Mouse (Mus musculus): ENCODE measurements around the gene Mlh1.

Gene Mlh1

GRCm38 (mm10) chr9:111285676-111286075, 14.1 kb upstream of the Mlh1 start:
- no peak for DNase-seq

GRCm38 (mm10) chr9:111285061-111285460, 13.5 kb upstream of the Mlh1 start:
- no peak for DNase-seq

GRCm38 (mm10) chr9:111275156-111275555, 3.6 kb upstream of the Mlh1 start:
- peak; percentile 9 for DNase-seq

DNA sequence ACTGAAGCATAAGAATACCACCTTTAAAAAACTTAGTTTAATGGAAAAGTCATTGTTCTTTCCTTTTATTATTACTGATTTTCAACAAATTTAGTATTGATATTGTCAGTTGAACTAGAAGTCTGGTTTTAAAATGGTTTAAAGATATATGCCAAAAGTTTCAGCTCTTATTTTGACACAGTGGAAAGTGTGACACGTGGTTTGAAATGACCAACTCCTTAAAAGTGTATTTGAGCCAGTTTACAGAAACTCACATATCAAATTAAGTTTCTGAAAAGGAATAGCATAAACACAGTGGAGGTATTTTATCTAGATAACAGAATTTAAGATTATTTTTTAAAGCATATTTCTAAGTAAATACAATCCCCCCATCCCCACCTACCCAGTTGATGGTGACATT, 2.4 kb upstream of the Mlh1 start:
- no peak for DNase-seq

GRCm38 (mm10) chr9:111272996-111273785, 1.6 kb upstream of the Mlh1 start:
- no peak for DNase-seq

DNA sequence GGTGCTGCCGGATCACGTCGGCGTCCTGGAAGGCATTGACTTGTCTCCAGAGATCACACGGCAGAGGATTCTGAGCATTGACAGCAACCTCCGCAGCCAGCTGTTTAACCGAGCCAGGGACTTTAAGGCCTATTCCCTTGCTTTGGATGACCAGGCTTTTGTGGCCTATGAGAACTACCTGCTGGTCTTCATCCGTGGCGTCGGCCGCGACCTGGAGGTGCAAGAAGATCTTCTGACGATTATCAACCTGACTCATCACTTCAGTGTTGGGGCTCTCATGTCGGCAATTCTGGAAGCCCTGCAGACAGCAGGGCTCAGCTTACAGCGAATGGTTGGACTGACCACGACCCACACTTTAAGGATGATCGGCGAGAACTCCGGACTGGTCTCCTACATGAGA, 765 bp upstream of the Mlh1 start:
- DNase-seq, result no peak

- no peak for DNase-seq
Observed at GRCm38 (mm10) chr9:111271056-111271433, 546 bp downstream of the Mlh1 start.

- DNase-seq, result no peak
Observed at GRCm38 (mm10) chr9:111270606-111271005, 985 bp downstream of the Mlh1 start.

DNA sequence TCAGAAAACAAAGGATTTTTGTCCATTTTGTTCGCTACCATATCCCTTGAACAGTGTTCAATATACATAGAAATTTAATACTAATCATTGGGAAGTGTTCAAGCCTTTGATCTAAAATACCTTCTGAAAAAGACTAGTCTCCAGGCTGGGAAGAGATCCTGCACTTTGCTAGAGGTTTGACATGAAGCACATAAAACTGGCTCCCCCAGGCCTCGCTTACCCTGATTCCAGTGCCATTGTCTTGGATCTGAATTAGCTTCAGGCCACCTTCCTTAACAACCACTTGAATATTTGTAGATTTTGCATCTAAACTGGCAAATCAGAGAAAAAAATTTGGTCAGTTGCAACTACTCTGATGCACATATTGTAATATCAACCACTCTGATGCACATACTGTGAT, 3.6 kb downstream of the Mlh1 start:
- DNase-seq, result no peak

DNA sequence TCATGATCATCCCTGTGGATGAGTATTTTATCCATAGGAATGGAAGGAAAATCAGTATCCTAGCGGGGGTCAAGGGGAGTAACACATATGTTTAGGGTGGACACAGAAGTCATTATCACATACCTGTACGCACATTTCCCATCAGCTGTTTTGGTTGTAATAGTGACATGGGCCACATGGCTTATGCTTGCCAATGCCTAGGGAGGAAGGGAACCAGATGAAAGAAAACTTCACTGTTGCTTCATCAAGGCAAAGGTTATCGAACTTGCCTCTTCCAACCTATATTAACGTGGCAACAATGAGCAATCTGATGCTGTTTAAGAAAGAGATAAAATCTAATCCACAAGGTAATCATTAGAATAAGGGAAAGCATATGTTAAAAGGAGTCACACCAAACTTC, 10.2 kb downstream of the Mlh1 start:
- no peak for DNase-seq

- DNase-seq, result no peak
Observed at GRCm38 (mm10) chr9:111260360-111260985, 11.1 kb downstream of the Mlh1 start.

DNA sequence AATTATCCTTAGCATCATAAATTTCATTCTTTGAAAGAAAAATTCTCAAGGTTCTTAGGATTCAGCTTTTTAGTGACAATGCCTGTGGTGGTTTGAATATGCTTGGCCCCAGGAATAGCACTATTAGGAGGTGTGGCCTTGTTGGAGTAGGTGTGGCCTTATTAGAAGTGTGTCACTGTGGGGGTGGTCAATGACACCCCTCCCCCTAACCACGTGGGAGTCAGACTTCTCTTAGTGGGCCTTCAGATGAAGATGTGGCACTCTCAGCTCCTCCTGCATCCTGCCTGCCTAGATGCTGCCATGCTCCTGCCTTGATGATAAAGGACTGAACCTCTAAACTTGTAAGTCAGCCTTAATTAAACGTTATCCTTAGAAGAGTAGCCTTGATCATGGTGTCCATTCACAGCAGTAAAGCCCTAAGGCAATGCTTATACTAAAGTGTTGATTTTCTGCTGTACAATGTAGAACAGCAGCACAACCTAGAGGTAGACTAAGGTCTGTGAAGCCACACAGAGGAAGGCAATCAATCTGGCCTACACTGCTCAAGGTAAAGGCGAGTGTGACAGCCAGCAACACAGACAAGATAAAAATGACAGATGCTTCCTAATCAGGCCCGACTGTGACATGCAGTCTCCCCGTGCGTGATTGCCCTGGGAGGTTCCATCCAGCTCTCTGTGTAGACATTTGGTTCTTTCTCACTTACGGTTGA, 19.3 kb downstream of the Mlh1 start:
- no peak for DNase-seq

DNA sequence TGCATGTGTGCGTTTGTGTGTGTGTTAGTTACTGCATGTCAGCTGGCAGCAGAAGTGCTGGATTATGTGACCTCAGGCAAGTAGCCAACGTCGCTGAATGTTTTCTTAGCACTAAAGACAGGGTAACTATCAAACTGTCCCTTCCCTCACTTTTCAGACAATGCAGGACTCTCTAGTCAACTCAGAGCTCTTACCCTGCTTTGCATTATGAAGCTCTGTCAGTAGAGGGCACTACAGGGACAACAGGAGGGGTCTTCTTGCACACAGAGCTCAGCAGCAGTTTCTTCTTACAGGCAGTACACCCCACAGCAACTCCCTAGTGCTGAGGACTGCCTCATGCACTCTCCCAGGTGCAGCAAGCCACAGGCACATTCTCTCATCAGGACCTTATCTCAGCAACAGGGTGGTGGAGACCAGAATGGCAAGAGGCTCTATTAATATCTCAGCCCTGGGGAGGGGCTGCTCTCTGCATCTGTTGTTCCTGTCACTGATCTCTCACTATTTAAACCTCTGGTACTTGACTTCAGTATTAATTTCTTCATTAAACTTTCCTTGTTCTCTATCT, 23.8 kb downstream of the Mlh1 start:
- no peak for DNase-seq

DNA sequence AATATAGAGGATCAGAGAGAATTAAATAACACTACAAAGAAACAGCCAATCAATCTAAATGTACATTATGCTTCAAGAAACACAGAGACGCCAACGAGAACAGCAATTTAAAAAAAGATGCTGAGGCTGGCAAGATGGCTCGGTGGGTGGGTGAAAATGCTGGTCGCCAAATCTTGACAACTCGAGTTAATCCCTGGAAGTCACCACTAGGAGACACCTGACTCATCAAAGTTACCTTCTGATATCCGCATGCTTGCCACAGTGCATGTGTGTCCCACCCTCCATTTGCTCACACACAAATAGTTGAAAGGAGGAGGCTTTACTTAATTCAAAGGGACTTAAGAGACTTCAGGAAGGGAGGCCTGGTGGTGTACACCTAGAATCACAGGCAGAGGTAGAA, 26.0 kb downstream of the Mlh1 start:
- no peak for DNase-seq

GRCm38 (mm10) chr9:111243384-111243783, 28.2 kb downstream of the Mlh1 start:
- no peak for DNase-seq

DNA sequence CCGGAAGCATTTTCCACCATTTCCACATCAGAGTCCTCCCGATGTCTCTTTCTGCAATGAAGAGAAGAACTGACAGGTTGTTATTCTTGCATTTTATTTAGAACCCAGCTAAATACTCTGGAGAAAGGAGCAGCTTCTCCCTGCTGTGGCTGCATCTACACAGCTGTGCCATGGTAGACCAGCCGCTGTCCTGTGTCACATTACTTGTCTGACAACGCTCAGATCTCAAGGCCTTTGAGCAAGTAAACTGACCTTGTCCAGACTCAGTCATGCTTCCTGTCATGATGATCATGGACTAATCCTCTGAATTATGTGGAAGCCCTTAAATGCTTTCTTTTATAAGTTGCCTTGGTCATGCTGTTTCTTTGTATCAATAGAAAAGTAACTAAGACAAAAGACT, 31.8 kb downstream of the Mlh1 start:
- no peak for DNase-seq

GRCm38 (mm10) chr9:111237726-111238125, 33.9 kb downstream of the Mlh1 start:
- DNase-seq, result no peak

DNA sequence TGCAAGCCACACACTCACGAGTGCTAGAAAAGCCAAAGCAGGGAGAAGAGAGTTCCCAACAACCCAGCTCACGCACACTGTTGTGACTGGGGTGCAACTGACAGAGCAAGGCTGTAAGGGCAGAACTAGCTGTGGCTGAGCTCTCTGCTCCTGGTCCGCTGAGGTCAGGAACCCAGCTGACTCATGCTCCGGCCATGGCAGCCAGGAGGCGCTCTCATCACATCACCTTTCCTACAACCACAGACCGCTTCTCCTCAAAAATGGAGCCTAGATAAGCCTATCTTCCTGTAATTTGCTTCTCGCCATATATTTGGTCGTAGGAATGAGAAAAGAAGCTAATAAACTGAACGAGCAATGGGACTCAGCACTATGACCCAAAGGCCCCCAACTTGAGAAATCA, 36.9 kb downstream of the Mlh1 start:
- no peak for DNase-seq

GRCm38 (mm10) chr9:111228446-111228845, 43.1 kb downstream of the Mlh1 start:
- DNase-seq, result no peak

DNA sequence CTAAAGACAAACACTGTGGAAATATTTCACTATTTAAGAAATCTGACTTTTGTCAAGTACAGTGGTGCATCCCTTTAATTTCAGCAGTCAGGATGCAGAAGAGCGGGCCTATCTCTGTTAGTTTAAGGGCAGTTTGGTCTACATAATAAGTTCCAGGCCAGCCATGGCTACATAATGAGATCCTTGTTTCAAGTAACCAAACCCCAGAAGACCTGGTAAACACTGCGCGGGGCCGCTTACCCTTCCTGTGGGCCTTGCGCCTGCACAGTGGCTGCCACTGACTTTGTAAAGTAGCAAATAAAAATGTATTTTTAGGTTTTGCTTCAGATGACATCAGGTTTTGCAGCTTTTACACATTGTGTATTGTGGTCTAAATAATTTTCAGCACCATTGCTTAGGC, 48.2 kb downstream of the Mlh1 start:
- DNase-seq, result no peak

DNA sequence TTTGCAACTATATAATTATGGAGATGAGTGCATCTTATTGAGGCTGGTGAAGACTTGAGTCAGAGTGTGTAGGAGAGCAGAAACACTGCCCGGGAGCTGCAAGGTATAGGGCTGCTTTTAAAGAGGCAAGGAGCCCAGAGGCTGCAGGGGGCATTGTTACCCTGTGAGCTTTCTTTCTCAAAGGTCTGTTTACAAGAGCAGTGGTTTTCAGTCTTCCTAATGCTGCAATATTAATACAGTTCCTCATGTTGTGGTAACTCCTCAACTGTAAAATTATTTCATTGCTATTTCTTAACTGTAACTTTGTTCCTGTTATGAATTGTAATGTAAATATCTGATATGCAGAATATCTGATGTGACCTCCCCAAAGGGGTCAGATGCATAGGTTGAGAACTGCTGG, 50.0 kb downstream of the Mlh1 start:
- DNase-seq, result no peak

- no peak for DNase-seq
Observed at GRCm38 (mm10) chr9:111220551-111221080, 51.0 kb downstream of the Mlh1 start.

GRCm38 (mm10) chr9:111216424-111216823, 55.2 kb downstream of the Mlh1 start:
- no peak for DNase-seq

- no peak for DNase-seq
Observed at GRCm38 (mm10) chr9:111213501-111213900, 58.1 kb downstream of the Mlh1 start.
